Mouse (Mus musculus) megakaryocyte, embryonic 14.5 days (primary cell): ENCODE results near the gene Ptpn6.

Experiments used
- FLI1 ChIP-seq: IDR thresholded peaks from 2 replicates; pipeline ENCODE4 v1.6.1; 2012; ENCODE audit warnings: low read length, inconsistent platforms, mixed read lengths
- GATA1 ChIP-seq: IDR thresholded peaks from 3 replicates; pipeline ENCODE4 v1.6.1; 2012; ENCODE audit warnings: mixed read lengths, low read length, inconsistent platforms, borderline replicate concordance

DNA sequence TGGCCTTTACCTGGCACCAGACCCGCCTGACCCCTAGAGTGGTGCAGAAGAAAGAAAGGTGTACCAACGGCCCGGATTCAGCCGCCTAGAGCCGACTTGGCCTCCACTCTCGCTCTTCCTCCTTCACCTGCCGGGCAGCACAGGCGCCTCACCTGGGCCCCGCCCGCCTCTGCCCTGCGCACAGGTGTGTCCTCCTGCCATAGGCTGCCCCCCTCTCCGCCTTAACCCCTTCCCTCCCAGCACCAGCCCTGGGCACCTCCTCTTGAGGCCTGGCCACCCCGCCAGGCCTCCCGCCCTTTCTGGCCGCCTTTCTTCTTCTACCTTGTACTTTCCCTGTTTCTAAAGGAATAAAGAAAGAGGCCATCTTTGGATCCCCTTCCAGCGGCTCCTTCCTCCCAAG, 19.8 kb downstream of the Ptpn6 start:
- no peak for TF ChIP-seq GATA1
- TF ChIP-seq FLI1 = no peak
